Mouse (Mus musculus) testis, adult 2 months (tissue): ENCODE results near the gene Armcx4.

Experiments
- CTCF ChIP-seq: fragments of 200-500 bp; IDR thresholded peaks from 2 replicates; pipeline ENCODE4 v1.5.1; 2012; ENCODE audit warnings: low read depth, mild to moderate bottlenecking, inconsistent platforms, low read length, moderate library complexity; ENCODE audit not compliant: control insufficient read depth, insufficient read depth, insufficient replicate concordance
- POLR2A ChIP-seq: fragments of 200-500 bp; IDR thresholded peaks from 2 replicates; pipeline ENCODE4 v1.6.1; 2012; ENCODE audit warnings: low read depth, mild to moderate bottlenecking, inconsistent platforms, low read length, moderate library complexity; ENCODE audit not compliant: control insufficient read depth

- TF ChIP-seq CTCF (no peak), POLR2A (no peak)
These were observed 40.0 kb upstream of the Armcx4 start for GRCm38 (mm10) chrX:134646338-134646737.
